Mouse (Mus musculus): ENCODE measurements around the gene Angptl1.

- no peak for TF ChIP-seq TAL1 (IDR thresholded peaks at IDR 0.05; ENCODE audit: low read length)
- TF ChIP-seq GATA1 (IDR thresholded peaks at IDR 0.05; ENCODE audit: low read length): no peak
Measured at GRCm38 (mm10) chr1:156860266-156860665, 21.9 kb downstream of the Angptl1 start.
